Mouse (Mus musculus) liver, postnatal 0 days (tissue): ENCODE data around the gene Wdr20. TPM values are rescaled to one million over a fixed set of nuclear protein-coding genes. Genes with fewer than 3 reads are reported as not detected.

Experiments used
- ATAC-seq: fragments of 200-750 bp; cut with Nextera tagmentation; 2 replicates; pipeline ENCODE4 v1.8.0; 2017; ENCODE audit warnings: mild to moderate bottlenecking, moderate library complexity
- DNase-seq: peaks from one replicate; pipeline ENCODE4 v3.0.0-alpha.2; 2016
- H3K27ac ChIP-seq: fragments of 300-500 bp; sonication (generic); 2 replicates; pipeline ENCODE4 v1.5.1; 2014; ENCODE audit warnings: antibody characterized with exemption, moderate library complexity, mild to moderate bottlenecking, low read depth
- H3K27me3 ChIP-seq: fragments of 300-500 bp; sonication (generic); 2 replicates; pipeline ENCODE4 v1.6.1; 2014; ENCODE audit warnings: low read length, control low read depth, mixed read lengths; ENCODE audit not compliant: insufficient read depth
- H3K36me3 ChIP-seq: fragments of 300-500 bp; sonication (generic); replicated peaks from 2 replicates; pipeline ENCODE4 v1.6.1; 2014; ENCODE audit warnings: mild to moderate bottlenecking, control low read depth, low read length, moderate library complexity, mixed read lengths; ENCODE audit not compliant: insufficient read depth
- H3K4me1 ChIP-seq: fragments of 300-500 bp; sonication (generic); 2 replicates; pipeline ENCODE4 v1.6.1; 2014; ENCODE audit warnings: antibody characterized with exemption, mild to moderate bottlenecking, control low read depth; ENCODE audit not compliant: insufficient read depth
- H3K4me2 ChIP-seq: fragments of 300-500 bp; sonication (generic); 2 replicates; pipeline ENCODE4 v1.6.1; 2014; ENCODE audit warnings: low read depth, mild to moderate bottlenecking, low read length, moderate library complexity, mixed read lengths
- H3K4me3 ChIP-seq: fragments of 300-500 bp; sonication (generic); 2 replicates; pipeline ENCODE4 v1.5.1; 2014; ENCODE audit warnings: low read depth, low read length
- H3K9ac ChIP-seq: fragments of 300-500 bp; sonication (generic); replicated peaks from 2 replicates; pipeline ENCODE4 v1.6.1; 2014; ENCODE audit warnings: mild to moderate bottlenecking, moderate library complexity
- H3K9me3 ChIP-seq: fragments of 300-500 bp; sonication (generic); 2 replicates; pipeline ENCODE4 v1.6.1; 2016; ENCODE audit warnings: mild to moderate bottlenecking, control low read depth, low read length, mixed read lengths
- CTCF ChIP-seq: sonication (generic); IDR thresholded peaks from 2 replicates; pipeline ENCODE4 v1.5.1; 2016; ENCODE audit warnings: antibody characterized with exemption, low read depth
- EP300 ChIP-seq: IDR thresholded peaks from 2 replicates; pipeline ENCODE4 v1.6.1; 2016; ENCODE audit warnings: antibody characterized with exemption, low read depth, mild to moderate bottlenecking
- WGBS: fragments of 180-500 bp; shearing (Covaris S2); extraction: QIAGEN DNeasy Blood & Tissue Kit; methylation state at CpG from one replicate; pipeline ENCODE4 v1.1.7; 2014; ENCODE audit not compliant: insufficient replicate concordance; 5-methylcytosine and 5-hydroxymethylcytosine counted together
- polyA plus RNA-seq: library from polyadenylated mRNA; unstranded; fragments of >200 nt; fragmentation: Nextera tagmentation; extraction: Ambion mirVana; gene quantifications from 2 replicates; pipeline ENCODE4 v1.2.1, GENCODE M21; 2015

The Wdr20 gene
- polyA plus RNA-seq, 1 experiment from 2014 or later = 6.4 TPM

DNA sequence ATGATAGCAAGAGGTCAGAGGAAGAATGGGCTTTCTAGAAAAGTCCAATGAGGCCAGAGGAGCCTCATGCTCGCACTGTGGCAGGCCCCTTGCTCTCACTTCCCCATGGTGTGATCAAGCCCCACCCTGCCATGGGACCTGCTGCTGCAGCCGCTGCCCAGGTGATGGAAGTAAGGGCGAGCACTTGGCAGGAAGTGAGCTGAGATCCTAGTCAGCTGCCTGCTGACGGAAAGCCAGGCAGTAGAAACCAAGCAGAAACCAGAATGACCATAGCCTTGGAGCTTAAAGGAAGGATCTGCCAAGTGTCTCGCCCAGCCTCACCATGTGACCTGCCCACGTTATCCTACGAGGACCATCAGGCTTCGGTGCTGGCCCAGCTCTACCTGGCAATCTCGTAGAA lies 75.4 kb downstream of the Wdr20 start:
- Histone ChIP-seq H3K27ac (no peak overlapping the region), H3K4me1 (no peaks in the 10 kb centered on the region), H3K4me3 (no peak overlapping the region), H3K36me3 (no peaks in the 10 kb centered on the region), H3K9ac (no peak overlapping the region), H3K9me3 (no peaks in the 10 kb centered on the region), H3K27me3 (no peaks in the 10 kb centered on the region), H3K4me2 (no peak overlapping the region)
- no peak for TF ChIP-seq CTCF
- no peak for TF ChIP-seq EP300
- 61% methylated on average over 9 of the region's 9 CpGs for WGBS
- DNase-seq = no peak
- ATAC-seq = no peak

DNA sequence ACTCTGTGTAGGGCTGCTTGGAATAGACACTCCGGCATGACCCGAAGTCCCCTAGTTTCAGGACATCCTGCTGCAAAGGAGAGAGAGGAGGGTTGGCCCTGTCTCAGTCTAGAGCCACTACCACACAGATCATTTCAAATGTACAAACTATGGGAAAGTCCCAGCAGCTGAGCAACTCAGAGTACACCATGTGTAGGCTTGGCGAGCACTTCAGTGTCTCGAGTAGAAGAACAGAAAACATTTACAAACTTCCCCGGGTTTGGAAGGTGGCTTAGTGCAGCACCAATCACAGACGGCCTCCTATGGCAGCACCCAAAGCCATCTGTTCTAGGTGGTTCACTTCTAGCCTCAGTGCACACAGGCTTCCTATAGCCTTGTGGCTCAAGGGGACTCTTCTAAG lies 75.9 kb downstream of the Wdr20 start:
- Histone ChIP-seq H3K4me3 (no peak overlapping the region), H3K27ac (no peak overlapping the region), H3K27me3 (no peaks in the 10 kb centered on the region), H3K9ac (no peak overlapping the region), H3K36me3 (no peaks in the 10 kb centered on the region), H3K9me3 (no peaks in the 10 kb centered on the region), H3K4me1 (no peaks in the 10 kb centered on the region), H3K4me2 (no peak overlapping the region)
- ATAC-seq (no peak), DNase-seq (no peak)
- TF ChIP-seq EP300 (no peak), CTCF (no peak)
- 89% methylated on average over 6 of the region's 6 CpGs for WGBS

DNA sequence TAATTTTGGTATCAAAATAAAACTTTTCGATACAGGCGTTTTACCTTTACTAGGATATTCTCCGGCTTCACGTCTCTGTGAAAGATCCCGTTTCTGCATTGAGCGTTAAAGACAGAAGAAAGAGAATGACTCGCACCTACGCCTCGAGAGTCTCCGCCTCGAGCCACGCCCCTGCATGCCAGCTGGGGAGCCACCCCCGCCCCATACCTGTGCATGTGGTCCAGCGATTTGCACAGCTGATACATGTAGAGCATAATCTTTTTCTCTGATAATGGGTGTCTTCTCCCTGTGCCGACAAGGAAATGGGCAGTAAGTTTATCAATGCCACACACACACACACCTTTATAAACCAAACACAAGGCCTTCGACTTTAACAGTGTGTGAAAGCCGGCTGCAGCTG lies 77.2 kb downstream of the Wdr20 start:
- Histone ChIP-seq H3K9ac (no peak overlapping the region), H3K36me3 (no peaks in the 10 kb centered on the region)
- WGBS = 64% methylated on average over 17 of the region's 17 CpGs

GRCm38 (mm10) chr12:110816833-110817232 lies 79.1 kb downstream of the Wdr20 start:
- 70% methylated on average over 2 of the region's 2 CpGs for WGBS
- ATAC-seq = no peak
- DNase-seq = no peak

More for the DNA sequence above, 77.2 kb downstream of the Wdr20 start:
- DNase-seq = no peak
- H3K4me3 ChIP-seq = no peak overlapping the region
- no peaks in the 10 kb centered on the region for H3K27me3 ChIP-seq
- ATAC-seq = no peak
- no peaks in the 10 kb centered on the region for H3K4me1 ChIP-seq
- H3K9me3 ChIP-seq = no peaks in the 10 kb centered on the region
- TF ChIP-seq EP300 (no peak), CTCF (no peak)
- H3K4me2 ChIP-seq = no peak overlapping the region
- H3K27ac ChIP-seq = no peak overlapping the region

GRCm38 (mm10) chr12:110819367-110819766 lies 81.6 kb downstream of the Wdr20 start:
- H3K9me3 ChIP-seq = no peaks in the 10 kb centered on the region
- no peak overlapping the region for H3K9ac ChIP-seq
- no peak overlapping the region for H3K4me2 ChIP-seq
- H3K27ac ChIP-seq = no peak overlapping the region
- DNase-seq (no peak), ATAC-seq (no peak)
- no peaks in the 10 kb centered on the region for H3K36me3 ChIP-seq
- 63% methylated on average over 8 of the region's 8 CpGs for WGBS
- no peak for TF ChIP-seq CTCF
- no peak for TF ChIP-seq EP300
- no peaks in the 10 kb centered on the region for H3K27me3 ChIP-seq
- H3K4me3 ChIP-seq = no peak overlapping the region
- no peaks in the 10 kb centered on the region for H3K4me1 ChIP-seq

More at GRCm38 (mm10) chr12:110816833-110817232, 79.1 kb downstream of the Wdr20 start:
- Histone ChIP-seq H3K27me3 (no peaks in the 10 kb centered on the region), H3K4me3 (no peak overlapping the region), H3K9ac (no peak overlapping the region), H3K9me3 (no peaks in the 10 kb centered on the region), H3K4me2 (no peak overlapping the region), H3K27ac (no peak overlapping the region), H3K4me1 (no peaks in the 10 kb centered on the region), H3K36me3 (no peaks in the 10 kb centered on the region)
- TF ChIP-seq CTCF (no peak), EP300 (no peak)

GRCm38 (mm10) chr12:110821787-110822186 lies 84.0 kb downstream of the Wdr20 start:
- no peaks in the 10 kb centered on the region for H3K9me3 ChIP-seq
- TF ChIP-seq EP300 = no peak
- TF ChIP-seq CTCF = no peak
- WGBS = 62% methylated on average over 2 of the region's 2 CpGs
- ATAC-seq (no peak), DNase-seq (no peak)
- no peak overlapping the region for H3K9ac ChIP-seq
- H3K27ac ChIP-seq = no peak overlapping the region
- no peaks in the 10 kb centered on the region for H3K36me3 ChIP-seq
- H3K4me1 ChIP-seq = no peaks in the 10 kb centered on the region
- no peak overlapping the region for H3K4me3 ChIP-seq
- H3K27me3 ChIP-seq = no peaks in the 10 kb centered on the region
- no peak overlapping the region for H3K4me2 ChIP-seq

DNA sequence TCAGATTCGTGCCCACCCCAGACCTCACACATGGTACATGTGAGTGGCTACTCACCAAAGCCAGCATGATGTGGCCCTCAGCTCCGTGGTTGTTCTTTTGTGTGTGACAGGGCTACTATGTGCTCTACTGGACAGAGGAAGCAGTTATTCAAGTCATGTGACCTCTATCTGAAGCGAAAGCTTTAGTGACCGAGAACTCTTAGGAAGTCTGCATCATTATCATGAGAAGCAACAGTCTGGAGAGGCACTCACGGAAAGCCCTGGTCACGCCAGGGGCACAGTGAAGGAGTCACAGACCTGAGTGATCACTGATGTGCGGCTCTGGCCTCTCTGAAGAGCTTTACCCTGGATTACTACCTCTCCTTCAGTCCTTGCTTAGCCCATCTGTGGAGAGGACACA lies 84.6 kb downstream of the Wdr20 start:
- no peak overlapping the region for H3K4me2 ChIP-seq
- ATAC-seq = no peak
- no peaks in the 10 kb centered on the region for H3K4me1 ChIP-seq
- no peaks in the 10 kb centered on the region for H3K9me3 ChIP-seq
- no peak overlapping the region for H3K4me3 ChIP-seq
- 73% methylated on average over 7 of the region's 7 CpGs for WGBS
- H3K27me3 ChIP-seq = no peaks in the 10 kb centered on the region
- no peak for DNase-seq
- no peak overlapping the region for H3K9ac ChIP-seq
- H3K36me3 ChIP-seq = no peaks in the 10 kb centered on the region
- TF ChIP-seq EP300 = no peak
- TF ChIP-seq CTCF = no peak
- H3K27ac ChIP-seq = no peak overlapping the region
